Mouse (Mus musculus) layer of hippocampus, adult 11-12 months (tissue): Measurements from ENCODE around the gene Pten.
"Not testable (repeated sequence)": the region's sequence is repeated elsewhere in the genome, so short reads cannot be mapped to it uniquely, and the experiment has no call there.

Source experiments
- DNase-seq: peaks from one replicate; pipeline ENCODE4 v3.0.0; 2022; ENCODE audit warnings: low spot score

Gene Pten

GRCm38 (mm10) chr19:32755104-32755791, 2.0 kb upstream of the Pten start:
- no peak for DNase-seq

- peak; percentile 97 for DNase-seq
Measured at GRCm38 (mm10) chr19:32755792-32756635, 1.3 kb upstream of the Pten start.

- DNase-seq, result no peak
Measured at GRCm38 (mm10) chr19:32756636-32756899, 729 bp upstream of the Pten start.

GRCm38 (mm10) chr19:32757831-32758792, 815 bp downstream of the Pten start:
- peak; percentile 19 for DNase-seq

- DNase-seq, result no peak
Measured at GRCm38 (mm10) chr19:32758793-32759161, 1.5 kb downstream of the Pten start.

- DNase-seq, result no peak
Measured at GRCm38 (mm10) chr19:32759357-32760024, 2.2 kb downstream of the Pten start.

- no peak for DNase-seq
Measured at GRCm38 (mm10) chr19:32760499-32760898, 3.2 kb downstream of the Pten start.

- DNase-seq, result no peak
Measured at GRCm38 (mm10) chr19:32761162-32761561, 3.9 kb downstream of the Pten start.

- DNase-seq, result no peak
Measured at GRCm38 (mm10) chr19:32762493-32762892, 5.2 kb downstream of the Pten start.

- DNase-seq, result peak; percentile 2
Measured at GRCm38 (mm10) chr19:32778411-32778810, 21.1 kb downstream of the Pten start.

GRCm38 (mm10) chr19:32779131-32779530, 21.8 kb downstream of the Pten start:
- no peak for DNase-seq

- DNase-seq, result no peak
Measured at GRCm38 (mm10) chr19:32781305-32782071, 24.2 kb downstream of the Pten start.

GRCm38 (mm10) chr19:32787388-32787787, 30.1 kb downstream of the Pten start:
- DNase-seq, result peak; percentile 17

- DNase-seq, result not testable (repeated sequence)
Measured at GRCm38 (mm10) chr19:32788016-32788415, 30.7 kb downstream of the Pten start.

- no peak for DNase-seq
Measured at GRCm38 (mm10) chr19:32789535-32789934, 32.2 kb downstream of the Pten start.

GRCm38 (mm10) chr19:32792610-32793009, 35.3 kb downstream of the Pten start:
- peak; percentile 42 for DNase-seq

GRCm38 (mm10) chr19:32793901-32794300, 36.6 kb downstream of the Pten start:
- no peak for DNase-seq

GRCm38 (mm10) chr19:32800557-32800956, 43.3 kb downstream of the Pten start:
- no peak for DNase-seq

GRCm38 (mm10) chr19:32804703-32805102, 47.4 kb downstream of the Pten start:
- no peak for DNase-seq

GRCm38 (mm10) chr19:32807610-32808009, 50.3 kb downstream of the Pten start:
- no peak for DNase-seq

- no peak for DNase-seq
Measured at GRCm38 (mm10) chr19:32808690-32809089, 51.4 kb downstream of the Pten start.
